Mouse (Mus musculus) liver, embryonic 15.5 days (tissue): ENCODE data around the gene Mgat3. TPM values are rescaled to one million over a fixed set of nuclear protein-coding genes. Genes with fewer than 3 reads are reported as not detected.

Experiments
- ATAC-seq: fragments of 200-750 bp; cut with Nextera tagmentation; 2 replicates; pipeline ENCODE4 v1.8.0; 2017; ENCODE audit warnings: moderate number of reproducible peaks, mild to moderate bottlenecking, moderate library complexity; ENCODE audit not compliant: insufficient read depth
- H3K27ac ChIP-seq: fragments of 300-500 bp; sonication (generic); replicated peaks from 2 replicates; pipeline ENCODE4 v1.5.1; 2015; ENCODE audit warnings: mild to moderate bottlenecking, inconsistent platforms
- H3K27me3 ChIP-seq: fragments of 300-500 bp; sonication (generic); 2 replicates; pipeline ENCODE4 v1.6.1; 2015; ENCODE audit warnings: mild to moderate bottlenecking, inconsistent platforms
- H3K36me3 ChIP-seq: fragments of 300-500 bp; sonication (generic); replicated peaks from 2 replicates; pipeline ENCODE4 v1.6.1; 2015; ENCODE audit warnings: moderate library complexity, mild to moderate bottlenecking, inconsistent platforms
- H3K4me1 ChIP-seq: fragments of 300-500 bp; sonication (generic); replicated peaks from 2 replicates; pipeline ENCODE4 v1.6.1; 2015; ENCODE audit warnings: inconsistent platforms
- H3K4me2 ChIP-seq: fragments of 300-500 bp; sonication (generic); 2 replicates; pipeline ENCODE4 v1.6.1; 2015; ENCODE audit warnings: moderate library complexity, mild to moderate bottlenecking, inconsistent platforms
- H3K4me3 ChIP-seq: fragments of 300-500 bp; sonication (generic); replicated peaks from 2 replicates; pipeline ENCODE4 v1.5.1; 2015; ENCODE audit warnings: mild to moderate bottlenecking, inconsistent platforms
- H3K9ac ChIP-seq: fragments of 300-500 bp; sonication (generic); 2 replicates; pipeline ENCODE4 v1.6.1; 2015; ENCODE audit warnings: moderate library complexity, mild to moderate bottlenecking, inconsistent platforms
- H3K9me3 ChIP-seq: fragments of 300-500 bp; sonication (generic); replicated peaks from 2 replicates; pipeline ENCODE4 v1.6.1; 2016; ENCODE audit warnings: inconsistent platforms
- WGBS: fragments of 180-500 bp; shearing (Covaris S2); methylation state at CpG from one replicate; pipeline ENCODE4 v1.1.7; 2015; ENCODE audit warnings: mixed read lengths; ENCODE audit not compliant: insufficient replicate concordance; 5-methylcytosine and 5-hydroxymethylcytosine counted together
- polyA plus RNA-seq: library from polyadenylated mRNA; unstranded; fragments of >200 nt; fragmentation: Nextera tagmentation; extraction: Ambion mirVana; gene quantifications from 2 replicates; pipeline ENCODE4 v1.2.1, GENCODE M21; 2015

Gene Mgat3
- polyA plus RNA-seq, 1 experiment from 2014 or later = 0.54 TPM

GRCm38 (mm10) chr15:80149517-80149916 lies 24.0 kb upstream of the Mgat3 start:
- H3K4me1 ChIP-seq = peaks cover 20% of the 10 kb centered on the region
- H3K27ac ChIP-seq = no peak overlapping the region
- 84% methylated on average over 7 of the region's 7 CpGs for WGBS
- H3K4me3 ChIP-seq = no peak overlapping the region
- no peak overlapping the region for H3K9ac ChIP-seq
- no peaks in the 10 kb centered on the region for H3K9me3 ChIP-seq
- H3K4me2 ChIP-seq = no peak overlapping the region
- ATAC-seq = no peak
- no peaks in the 10 kb centered on the region for H3K27me3 ChIP-seq
- peaks cover 65% of the 10 kb centered on the region for H3K36me3 ChIP-seq

DNA sequence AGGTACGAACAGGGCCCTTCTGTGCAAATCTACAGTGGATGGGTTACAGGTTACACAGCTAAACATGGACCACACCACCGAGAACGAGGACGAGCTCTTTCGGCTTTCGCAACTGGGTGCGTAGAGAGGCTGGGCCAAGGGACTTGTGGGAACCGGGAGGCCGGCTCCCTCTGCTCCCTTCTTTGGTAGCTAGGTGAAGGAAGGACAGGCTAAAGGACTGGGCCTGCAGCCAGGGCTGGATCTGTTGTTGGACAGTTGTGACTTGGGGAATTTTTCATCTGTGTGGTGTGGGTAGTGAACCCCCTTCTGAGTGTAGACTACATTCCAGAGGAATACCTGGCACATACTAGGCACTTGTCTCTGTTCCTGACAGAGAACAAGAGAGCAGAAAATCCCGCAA lies 20.9 kb upstream of the Mgat3 start:
- no peak overlapping the region for H3K27ac ChIP-seq
- no peaks in the 10 kb centered on the region for H3K27me3 ChIP-seq
- 0 out of 2 replicates have a peak, but pooled peaks cover under 1% of the 10 kb centered on the region for H3K4me1 ChIP-seq
- ATAC-seq = no peak
- H3K9ac ChIP-seq = no peak overlapping the region
- peaks cover 87% of the 10 kb centered on the region for H3K36me3 ChIP-seq
- no peak overlapping the region for H3K4me2 ChIP-seq
- no peak overlapping the region for H3K4me3 ChIP-seq
- 86% methylated on average over 10 of the region's 10 CpGs for WGBS
- no peaks in the 10 kb centered on the region for H3K9me3 ChIP-seq

- WGBS = 82% methylated on average over 11 of the region's 11 CpGs
- Histone ChIP-seq H3K4me3 (no peak overlapping the region), H3K4me2 (no peak overlapping the region), H3K27ac (no peak overlapping the region), H3K36me3 (peaks cover 89% of the 10 kb centered on the region), H3K4me1 (peaks cover 11% of the 10 kb centered on the region), H3K27me3 (no peaks in the 10 kb centered on the region), H3K9me3 (no peaks in the 10 kb centered on the region), H3K9ac (no peak overlapping the region)
- no peak for ATAC-seq
These were observed 19.8 kb upstream of the Mgat3 start for GRCm38 (mm10) chr15:80153757-80154156.

DNA sequence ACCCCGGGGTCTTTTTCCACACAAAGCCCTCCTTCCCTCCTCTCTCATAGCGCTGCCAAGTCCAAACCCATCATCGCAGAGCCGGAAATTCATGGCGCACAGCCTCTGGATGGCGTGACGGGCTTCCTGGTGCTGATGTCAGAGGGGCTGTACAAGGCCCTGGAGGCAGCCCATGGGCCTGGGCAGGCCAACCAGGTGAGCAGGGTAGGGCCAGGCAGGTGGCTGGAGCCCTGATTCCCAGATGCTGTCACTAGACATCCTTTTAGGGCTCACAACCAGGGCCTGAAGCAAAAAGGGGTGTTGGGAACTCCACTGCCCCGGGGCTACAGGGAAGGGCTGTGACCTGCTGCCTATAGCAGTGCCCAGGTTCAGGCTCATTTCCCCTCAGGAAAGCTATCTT lies 17.8 kb upstream of the Mgat3 start:
- H3K27me3 ChIP-seq = no peaks in the 10 kb centered on the region
- H3K4me2 ChIP-seq = no peak overlapping the region
- peaks cover 20% of the 10 kb centered on the region for H3K4me1 ChIP-seq
- no peak overlapping the region for H3K9ac ChIP-seq
- no peak overlapping the region for H3K4me3 ChIP-seq
- ATAC-seq = no peak
- no peaks in the 10 kb centered on the region for H3K9me3 ChIP-seq
- WGBS = 88% methylated on average over 8 of the region's 8 CpGs
- peaks cover 93% of the 10 kb centered on the region for H3K36me3 ChIP-seq
- no peak overlapping the region for H3K27ac ChIP-seq

DNA sequence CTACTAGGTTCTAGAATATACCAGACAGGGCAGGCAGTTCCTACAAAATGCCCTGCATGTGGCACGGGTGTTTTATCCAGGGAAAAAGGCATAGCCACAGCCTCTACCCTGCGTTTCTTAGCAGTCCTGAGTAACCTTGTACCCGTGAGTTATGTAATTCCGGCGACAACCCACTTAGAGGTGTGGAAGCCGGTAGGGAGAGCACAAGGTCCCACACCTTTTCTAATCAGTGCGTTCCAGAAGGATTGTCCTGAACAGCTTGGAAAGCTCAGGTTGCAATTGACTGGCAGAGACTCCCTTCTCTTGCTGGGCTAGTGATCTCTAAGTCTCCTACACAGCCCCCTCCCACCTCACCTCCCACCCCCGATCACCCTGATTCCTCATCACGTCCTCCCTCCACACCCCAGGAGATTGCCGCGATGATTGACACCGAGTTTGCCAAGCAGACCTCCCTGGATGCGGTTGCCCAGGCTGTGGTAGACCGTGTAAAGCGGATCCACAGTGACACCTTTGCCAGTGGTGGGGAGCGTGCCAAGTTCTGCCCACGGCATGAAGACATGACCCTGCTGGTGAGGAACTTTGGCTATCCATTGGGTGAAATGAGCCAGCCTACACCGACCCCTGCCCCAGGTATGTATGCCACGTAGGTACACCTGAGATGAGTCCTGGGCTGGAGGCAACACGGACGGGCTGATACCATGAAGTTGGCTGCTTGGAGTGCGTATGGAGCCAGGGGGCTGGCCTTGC lies 16.2 kb upstream of the Mgat3 start:
- H3K9me3 ChIP-seq = no peaks in the 10 kb centered on the region
- no peak overlapping the region for H3K27ac ChIP-seq
- no peak for ATAC-seq
- H3K36me3 ChIP-seq = peaks cover 99% of the 10 kb centered on the region
- H3K9ac ChIP-seq = no peak overlapping the region
- no peak overlapping the region for H3K4me2 ChIP-seq
- no peaks in the 10 kb centered on the region for H3K27me3 ChIP-seq
- WGBS = 86% methylated on average over 22 of the region's 22 CpGs
- H3K4me1 ChIP-seq = peaks cover 20% of the 10 kb centered on the region
- no peak overlapping the region for H3K4me3 ChIP-seq

GRCm38 (mm10) chr15:80158001-80158706 lies 15.4 kb upstream of the Mgat3 start:
- no peak for ATAC-seq
- peaks cover 92% of the 10 kb centered on the region for H3K36me3 ChIP-seq
- H3K4me3 ChIP-seq = no peak overlapping the region
- no peaks in the 10 kb centered on the region for H3K27me3 ChIP-seq
- 0 out of 2 replicates have a peak overlapping the region, but pooled peaks have one; percentile 67 for H3K27ac ChIP-seq
- no peak overlapping the region for H3K4me2 ChIP-seq
- peaks cover 20% of the 10 kb centered on the region for H3K4me1 ChIP-seq
- no peak overlapping the region for H3K9ac ChIP-seq
- no peaks in the 10 kb centered on the region for H3K9me3 ChIP-seq
- WGBS = 75% methylated on average over 5 of the region's 5 CpGs

DNA sequence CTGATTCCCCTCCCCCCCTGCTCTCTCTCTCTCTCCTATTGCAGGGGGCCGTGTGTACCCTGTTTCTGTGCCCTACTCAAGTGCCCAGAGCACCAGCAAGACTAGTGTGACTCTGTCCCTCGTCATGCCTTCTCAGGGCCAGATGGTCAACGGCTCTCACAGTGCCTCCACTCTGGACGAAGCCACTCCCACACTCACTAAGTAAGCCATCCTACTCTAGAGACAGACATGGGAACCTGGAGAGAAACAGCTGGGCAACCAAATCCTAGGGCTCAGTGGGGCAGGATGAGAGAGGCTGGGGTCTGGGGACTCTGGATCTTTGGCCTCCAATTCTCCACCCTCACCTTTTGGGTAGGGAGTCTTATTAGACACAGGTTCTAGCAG lies 14.8 kb upstream of the Mgat3 start:
- Histone ChIP-seq H3K27ac (peak overlapping the region; percentile 67; the same call in 1 of the 2 replicates), H3K27me3 (no peaks in the 10 kb centered on the region), H3K4me3 (no peak overlapping the region), H3K9ac (no peak overlapping the region), H3K36me3 (peaks cover 86% of the 10 kb centered on the region), H3K4me1 (peaks cover 20% of the 10 kb centered on the region), H3K4me2 (no peak overlapping the region), H3K9me3 (no peaks in the 10 kb centered on the region)
- WGBS = 72% methylated on average over 4 of the region's 4 CpGs
- no peak for ATAC-seq

DNA sequence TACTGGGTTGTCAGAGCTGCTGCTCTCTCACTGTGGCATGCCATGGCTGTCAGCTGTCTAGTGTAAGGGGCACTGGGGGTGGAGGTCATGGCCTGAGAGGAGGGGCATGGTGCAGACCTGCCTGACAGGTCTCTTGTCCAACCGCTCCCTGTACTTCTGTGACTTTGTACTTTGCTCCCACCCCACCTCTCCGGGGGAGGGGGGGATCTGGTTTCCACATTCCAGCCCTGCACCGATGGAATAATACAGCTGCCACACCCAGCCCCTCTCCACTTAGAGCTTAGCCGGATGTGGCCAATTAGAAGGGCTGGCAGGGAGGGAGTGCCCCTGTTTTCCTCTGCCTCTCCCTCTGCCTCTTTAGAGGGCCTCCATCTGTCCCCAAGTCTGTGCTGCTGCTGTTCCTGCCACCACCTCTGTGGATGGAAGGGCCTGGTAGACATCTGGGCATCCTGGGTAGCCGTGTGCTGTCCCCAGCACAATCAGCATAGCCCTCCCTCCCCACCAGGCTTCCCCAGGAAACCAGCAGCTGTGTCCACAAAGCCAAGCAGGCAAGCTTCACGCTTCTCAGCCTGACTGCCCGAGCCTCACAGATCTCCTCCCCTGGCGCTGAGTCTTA lies 14.1 kb upstream of the Mgat3 start:
- WGBS = 71% methylated on average over 8 of the region's 8 CpGs
- no peak overlapping the region for H3K4me2 ChIP-seq
- H3K4me1 ChIP-seq = peaks cover 20% of the 10 kb centered on the region
- no peaks in the 10 kb centered on the region for H3K9me3 ChIP-seq
- peak; percentile 77 for ATAC-seq
- no peak overlapping the region for H3K9ac ChIP-seq
- peaks cover 79% of the 10 kb centered on the region for H3K36me3 ChIP-seq
- H3K27me3 ChIP-seq = no peaks in the 10 kb centered on the region
- peak overlapping the region; percentile 67 for H3K27ac ChIP-seq
- H3K4me3 ChIP-seq = no peak overlapping the region

DNA sequence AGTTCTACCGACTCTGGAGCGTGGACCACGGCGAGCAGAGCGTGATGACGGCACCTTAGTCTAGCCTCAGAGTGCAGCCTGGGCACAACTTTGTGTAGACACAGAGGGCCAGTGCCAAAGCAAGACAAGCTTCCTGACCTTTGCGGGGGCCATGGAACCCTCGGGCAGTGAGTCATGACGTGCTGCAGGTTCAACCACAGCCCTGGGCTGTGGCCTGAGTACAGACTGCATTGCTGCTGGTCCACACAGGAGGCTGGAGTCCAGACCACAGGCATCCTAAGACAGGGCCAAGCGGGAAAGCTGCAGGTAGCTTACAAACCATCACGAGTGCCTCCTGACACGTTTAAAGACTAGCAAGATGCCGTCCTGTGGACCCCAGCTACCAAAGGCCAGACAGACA lies 13.3 kb upstream of the Mgat3 start:
- peaks cover 71% of the 10 kb centered on the region for H3K36me3 ChIP-seq
- no peak overlapping the region for H3K9ac ChIP-seq
- no peaks in the 10 kb centered on the region; the same call in 1 of the 2 replicates for H3K27me3 ChIP-seq
- peaks cover 20% of the 10 kb centered on the region for H3K4me1 ChIP-seq
- no peaks in the 10 kb centered on the region for H3K9me3 ChIP-seq
- no peak overlapping the region for H3K4me3 ChIP-seq
- H3K27ac ChIP-seq = peak overlapping the region; percentile 67; the same call in 1 of the 2 replicates
- WGBS = 81% methylated on average over 13 of the region's 13 CpGs
- ATAC-seq = no peak
- no peak overlapping the region for H3K4me2 ChIP-seq

DNA sequence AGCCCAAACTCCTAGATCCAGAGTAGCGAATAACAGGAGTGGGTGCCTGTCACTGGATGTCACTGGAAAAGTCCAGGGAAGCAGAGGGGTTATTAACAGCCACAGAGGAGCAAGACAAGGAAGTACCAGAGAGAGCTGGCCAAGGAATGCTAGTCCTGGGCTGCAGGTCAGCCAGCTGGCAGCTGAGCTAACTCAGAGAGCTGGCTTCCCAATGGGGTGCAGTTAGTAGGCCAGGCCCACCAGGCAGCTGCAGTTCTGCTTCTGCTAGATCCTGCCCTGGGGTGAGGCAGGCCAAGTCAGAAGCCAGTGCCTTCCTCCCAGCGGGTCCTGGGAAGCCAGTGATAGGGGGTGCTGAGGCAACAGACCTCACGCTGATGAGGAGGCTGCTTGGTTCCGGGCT lies 12.8 kb upstream of the Mgat3 start:
- Histone ChIP-seq H3K4me2 (no peak overlapping the region), H3K9ac (no peak overlapping the region), H3K4me3 (no peak overlapping the region), H3K36me3 (peaks cover 66% of the 10 kb centered on the region), H3K9me3 (no peaks in the 10 kb centered on the region), H3K4me1 (peaks cover 20% of the 10 kb centered on the region), H3K27me3 (no peaks in the 10 kb centered on the region; the same call in 1 of the 2 replicates), H3K27ac (no peak overlapping the region)
- no peak for ATAC-seq
- WGBS = 86% methylated on average over 4 of the region's 4 CpGs

DNA sequence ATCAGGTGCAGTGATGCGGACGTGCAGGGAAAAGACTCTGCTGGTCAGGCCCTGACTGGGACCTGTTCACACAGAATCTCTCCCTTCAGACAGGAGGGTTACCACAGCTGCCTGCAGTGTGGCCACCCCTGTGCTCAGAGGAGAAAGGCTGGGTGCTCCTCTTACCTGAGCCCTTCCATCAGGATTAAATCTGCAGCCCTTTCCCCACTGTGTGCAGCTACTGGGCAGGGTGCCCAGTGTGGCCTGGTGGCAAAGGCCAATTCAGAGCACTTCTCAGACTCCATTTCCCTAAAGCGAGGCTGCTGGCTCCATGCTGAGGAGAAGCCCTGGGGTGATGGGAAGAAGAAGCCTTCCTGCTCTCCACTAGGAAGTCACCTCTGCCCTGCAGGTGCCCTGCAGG lies 12.3 kb upstream of the Mgat3 start:
- Histone ChIP-seq H3K27ac (no peak overlapping the region), H3K9me3 (no peaks in the 10 kb centered on the region), H3K36me3 (peaks cover 61% of the 10 kb centered on the region), H3K9ac (no peak overlapping the region), H3K4me3 (no peak overlapping the region), H3K4me2 (no peak overlapping the region), H3K4me1 (peaks cover 20% of the 10 kb centered on the region), H3K27me3 (no peaks in the 10 kb centered on the region; the same call in 1 of the 2 replicates)
- 80% methylated on average over 3 of the region's 3 CpGs for WGBS
- no peak for ATAC-seq
